Mouse (Mus musculus) ES-Bruce4 (cell line): ENCODE data around the gene 1110017D15Rik. TPM values are rescaled to one million over a fixed set of nuclear protein-coding genes. Genes with fewer than 3 reads are reported as not detected.

Experiments used
- H3K27ac ChIP-seq: 2 replicates; pipeline ENCODE4 v1.5.1; 2012; ENCODE audit warnings: low read length, inconsistent platforms; ENCODE audit not compliant: insufficient read depth
- H3K27me3 ChIP-seq: 2 replicates; pipeline ENCODE4 v1.6.1; 2012; ENCODE audit warnings: mild to moderate bottlenecking, low read length, inconsistent platforms; ENCODE audit not compliant: control insufficient read depth, poor library complexity, insufficient read depth, severe bottlenecking
- H3K36me3 ChIP-seq: 2 replicates; pipeline ENCODE4 v1.6.1; 2012; ENCODE audit warnings: inconsistent platforms, mild to moderate bottlenecking, low read length, moderate library complexity; ENCODE audit not compliant: control insufficient read depth, poor library complexity, insufficient read depth, severe bottlenecking
- H3K4me1 ChIP-seq: one replicate; pipeline ENCODE4 v1.8.1; 2011; ENCODE audit warnings: low read length; ENCODE audit not compliant: control insufficient read depth, insufficient read depth
- H3K4me3 ChIP-seq: 2 replicates; pipeline ENCODE4 v1.5.1; 2011; ENCODE audit warnings: low read depth, mild to moderate bottlenecking, low read length
- H3K9ac ChIP-seq: 2 replicates; pipeline ENCODE4 v1.6.1; 2012; ENCODE audit warnings: low read depth, mild to moderate bottlenecking, inconsistent platforms; ENCODE audit not compliant: poor library complexity, severe bottlenecking
- H3K9me3 ChIP-seq: replicated peaks from 2 replicates; pipeline ENCODE4 v1.6.1; 2012; ENCODE audit warnings: mild to moderate bottlenecking, low read length, inconsistent platforms; ENCODE audit not compliant: control insufficient read depth, poor library complexity, insufficient read depth, severe bottlenecking
- CTCF ChIP-seq: IDR thresholded peaks from one replicate; pipeline ENCODE4 v1.8.1; 2011; ENCODE audit warnings: low read depth, low read length
- EP300 ChIP-seq: IDR thresholded peaks from 2 replicates; pipeline ENCODE4 v1.6.1; 2011; ENCODE audit warnings: low read depth, low read length; ENCODE audit not compliant: insufficient read depth
- POLR2A ChIP-seq: IDR thresholded peaks from one replicate; pipeline ENCODE4 v1.8.1; 2011; ENCODE audit warnings: low read length; ENCODE audit not compliant: insufficient read depth
- polyA plus RNA-seq: library from polyadenylated mRNA; stranded (reverse); fragments of >200 nt; gene quantifications from 2 replicates; pipeline ENCODE4 v1.2.4, GENCODE M21; 2011; ENCODE audit warnings: low read depth; ENCODE audit not compliant: missing spikeins, insufficient read depth, insufficient read length

1110017D15Rik gene
- polyA plus RNA-seq, 1 experiment: not detected

- no peak overlapping the region for H3K4me3 ChIP-seq
- H3K9me3 ChIP-seq: no peaks in the 10 kb centered on the region
- no peak overlapping the region for H3K9ac ChIP-seq
- no peaks in the 10 kb centered on the region for H3K4me1 ChIP-seq
- H3K27ac ChIP-seq: no peak overlapping the region
- H3K36me3 ChIP-seq: no peaks in the 10 kb centered on the region
- TF ChIP-seq POLR2A (no peak), EP300 (no peak), CTCF (no peak)
- H3K27me3 ChIP-seq: no peaks in the 10 kb centered on the region
Observed at GRCm38 (mm10) chr4:41532420-41532819, 15.3 kb upstream of the 1110017D15Rik start.

- no peaks in the 10 kb centered on the region for H3K4me1 ChIP-seq
- no peaks in the 10 kb centered on the region for H3K27me3 ChIP-seq
- no peak overlapping the region for H3K4me3 ChIP-seq
Observed at GRCm38 (mm10) chr4:41527996-41528395, 10.9 kb upstream of the 1110017D15Rik start.

GRCm38 (mm10) chr4:41527076-41527475 lies 9.9 kb upstream of the 1110017D15Rik start:
- H3K4me3 ChIP-seq: no peak overlapping the region
- H3K27me3 ChIP-seq: no peaks in the 10 kb centered on the region
- TF ChIP-seq CTCF (no peak), POLR2A (no peak), EP300 (no peak)
- no peaks in the 10 kb centered on the region for H3K9me3 ChIP-seq
- no peak overlapping the region for H3K27ac ChIP-seq
- H3K36me3 ChIP-seq: no peaks in the 10 kb centered on the region
- no peak overlapping the region for H3K9ac ChIP-seq
- H3K4me1 ChIP-seq: no peaks in the 10 kb centered on the region

More at GRCm38 (mm10) chr4:41527996-41528395, 10.9 kb upstream of the 1110017D15Rik start:
- no peak overlapping the region for H3K27ac ChIP-seq
- H3K36me3 ChIP-seq: no peaks in the 10 kb centered on the region
- no peaks in the 10 kb centered on the region for H3K9me3 ChIP-seq
- TF ChIP-seq POLR2A (no peak), CTCF (no peak), EP300 (no peak)
- no peak overlapping the region for H3K9ac ChIP-seq

GRCm38 (mm10) chr4:41526553-41526952 lies 9.4 kb upstream of the 1110017D15Rik start:
- no peak for TF ChIP-seq CTCF
- TF ChIP-seq EP300: no peak
- no peak for TF ChIP-seq POLR2A
- Histone ChIP-seq H3K9me3 (no peaks in the 10 kb centered on the region), H3K27ac (no peak overlapping the region), H3K4me1 (no peaks in the 10 kb centered on the region), H3K36me3 (no peaks in the 10 kb centered on the region), H3K9ac (no peak overlapping the region), H3K4me3 (no peak overlapping the region), H3K27me3 (no peaks in the 10 kb centered on the region)

GRCm38 (mm10) chr4:41524829-41525228 lies 7.7 kb upstream of the 1110017D15Rik start:
- no peak overlapping the region for H3K4me3 ChIP-seq
- H3K27me3 ChIP-seq: no peaks in the 10 kb centered on the region
- no peak overlapping the region for H3K27ac ChIP-seq
- no peaks in the 10 kb centered on the region for H3K9me3 ChIP-seq
- H3K9ac ChIP-seq: no peak overlapping the region
- TF ChIP-seq POLR2A (no peak), EP300 (no peak), CTCF (no peak)
- no peaks in the 10 kb centered on the region for H3K4me1 ChIP-seq
- no peaks in the 10 kb centered on the region for H3K36me3 ChIP-seq

- TF ChIP-seq CTCF (no peak), POLR2A (no peak), EP300 (no peak)
- H3K9me3 ChIP-seq: no peaks in the 10 kb centered on the region
- H3K4me1 ChIP-seq: no peaks in the 10 kb centered on the region
- H3K27ac ChIP-seq: no peak overlapping the region
- H3K27me3 ChIP-seq: no peaks in the 10 kb centered on the region
- H3K4me3 ChIP-seq: no peak overlapping the region
- H3K9ac ChIP-seq: no peak overlapping the region
- no peaks in the 10 kb centered on the region for H3K36me3 ChIP-seq
Observed at GRCm38 (mm10) chr4:41523839-41524238, 6.7 kb upstream of the 1110017D15Rik start.
